Mouse (Mus musculus) C2C12 (cell line): Measurements from ENCODE around the gene Ank. TPM values are rescaled to one million over a fixed set of nuclear protein-coding genes. Genes with fewer than 3 reads are reported as not detected.

Experiments used
- H3K27me3 ChIP-seq: one replicate; pipeline ENCODE4 v1.6.1; 2011; ENCODE audit not compliant: control insufficient read depth, insufficient read depth, insufficient read length
- H3K36me3 ChIP-seq: one replicate; pipeline ENCODE4 v1.6.1; 2011; ENCODE audit not compliant: control insufficient read depth, insufficient read depth
- H3K4me3 ChIP-seq: one replicate; pipeline ENCODE4 v1.5.1; 2011; ENCODE audit warnings: mild to moderate bottlenecking, control low read depth; ENCODE audit not compliant: poor library complexity, insufficient read depth, severe bottlenecking
- H3K79me2 ChIP-seq: one replicate; pipeline ENCODE4 v1.6.1; 2011; ENCODE audit not compliant: control insufficient read depth, insufficient read depth
- H3K79me3 ChIP-seq: one replicate; pipeline ENCODE4 v1.6.1; 2011; ENCODE audit warnings: low read depth, control low read depth
- H3ac ChIP-seq: one replicate; pipeline ENCODE3; 2011; ENCODE audit warnings: low read depth; ENCODE audit not compliant: control insufficient read depth, insufficient read length
- CEBPB ChIP-seq: IDR thresholded peaks from one replicate; pipeline ENCODE4 v1.6.1; 2011; ENCODE audit warnings: low read depth, mild to moderate bottlenecking, control low read depth, moderate library complexity
- CTCF ChIP-seq: IDR thresholded peaks from one replicate; pipeline ENCODE4 v1.5.1; 2011; ENCODE audit not compliant: control insufficient read depth, insufficient read depth, insufficient read length
- FOSL1 ChIP-seq: IDR thresholded peaks from one replicate; pipeline ENCODE4 v1.8.0; 2011; ENCODE audit warnings: mild to moderate bottlenecking, low read length; ENCODE audit not compliant: poor library complexity, insufficient read depth, severe bottlenecking
- MAX ChIP-seq: IDR thresholded peaks from one replicate; pipeline ENCODE4 v1.6.1; 2011; ENCODE audit warnings: mild to moderate bottlenecking, control low read depth
- MYOD1 ChIP-seq: IDR thresholded peaks from one replicate; pipeline ENCODE4 v1.6.1; 2011; ENCODE audit warnings: low read depth; ENCODE audit not compliant: control insufficient read depth, insufficient read length
- MYOG ChIP-seq: IDR thresholded peaks from one replicate; pipeline ENCODE4 v1.6.1; 2011; ENCODE audit not compliant: control insufficient read depth, insufficient read length; ENCODE audit errors: extremely low read depth
- USF1 ChIP-seq: IDR thresholded peaks from one replicate; pipeline ENCODE4 v1.6.1; 2011; ENCODE audit warnings: low read depth, mild to moderate bottlenecking, control low read depth, moderate library complexity
- polyA plus RNA-seq: library from polyadenylated mRNA; unstranded; fragments of >200 nt; fragmentation: generic; extraction: Trizol; gene quantifications from one replicate; pipeline ENCODE4 v1.2.1, GENCODE M21; 2012; ENCODE audit warnings: missing spikeins

Ank gene
- polyA plus RNA-seq, 1 experiment, result 292 TPM

GRCm38 (mm10) chr15:27528896-27529295 is 62.4 kb downstream of the Ank start:
- H3K27me3 ChIP-seq, result no peaks in the 10 kb centered on the region
- H3K79me3 ChIP-seq, result peaks cover 85% of the 10 kb centered on the region
- H3K4me3 ChIP-seq, result no peak overlapping the region
- no peak for TF ChIP-seq USF1
- no peak for TF ChIP-seq MYOD1
- TF ChIP-seq CTCF, result no peak
- TF ChIP-seq MAX, result no peak
- TF ChIP-seq MYOG, result no peak
- TF ChIP-seq CEBPB, result no peak
- no peak for TF ChIP-seq FOSL1
- peaks cover 59% of the 10 kb centered on the region for H3K36me3 ChIP-seq
- H3K79me2 ChIP-seq, result peaks cover 99% of the 10 kb centered on the region
- no peak overlapping the region for H3ac ChIP-seq

GRCm38 (mm10) chr15:27530023-27530422 is 63.5 kb downstream of the Ank start:
- Histone ChIP-seq H3ac (peak overlapping the region; percentile 27), H3K79me3 (peaks cover 85% of the 10 kb centered on the region), H3K27me3 (no peaks in the 10 kb centered on the region), H3K79me2 (peaks cover 99% of the 10 kb centered on the region), H3K36me3 (peaks cover 48% of the 10 kb centered on the region), H3K4me3 (no peak overlapping the region)
- TF ChIP-seq USF1 (no peak), MYOG (no peak), CEBPB (peak; percentile 8), FOSL1 (peak; percentile 37), MAX (peak; percentile 66), CTCF (no peak), MYOD1 (peak; percentile 96)

DNA sequence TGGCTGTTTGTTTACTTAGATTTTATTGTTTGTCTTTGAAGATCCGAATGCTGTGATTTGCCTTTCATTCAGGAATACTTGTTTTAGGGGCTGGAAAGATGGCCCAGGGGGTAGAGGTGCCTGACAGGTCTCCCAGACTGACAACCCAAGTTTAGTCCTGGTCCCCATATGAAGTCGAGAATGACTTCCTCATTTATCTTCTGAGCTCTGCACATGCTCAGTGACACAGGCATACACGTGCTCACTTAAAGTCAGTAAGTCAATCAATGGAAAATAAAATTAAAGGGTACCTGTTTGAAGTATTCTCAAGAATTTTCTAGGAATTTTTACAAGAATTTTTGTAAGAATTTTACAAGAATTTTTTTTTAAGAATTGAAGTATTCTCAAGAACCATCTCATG is 66.6 kb downstream of the Ank start:
- TF ChIP-seq MYOG (no peak), MYOD1 (no peak), CEBPB (no peak), CTCF (no peak), FOSL1 (no peak), USF1 (no peak)
- H3K79me3 ChIP-seq, result peaks cover 86% of the 10 kb centered on the region
- H3K27me3 ChIP-seq, result no peaks in the 10 kb centered on the region
- H3ac ChIP-seq, result no peak overlapping the region
- no peak overlapping the region for H3K4me3 ChIP-seq
- H3K79me2 ChIP-seq, result peaks cover 99% of the 10 kb centered on the region
- H3K36me3 ChIP-seq, result peaks cover 43% of the 10 kb centered on the region

DNA sequence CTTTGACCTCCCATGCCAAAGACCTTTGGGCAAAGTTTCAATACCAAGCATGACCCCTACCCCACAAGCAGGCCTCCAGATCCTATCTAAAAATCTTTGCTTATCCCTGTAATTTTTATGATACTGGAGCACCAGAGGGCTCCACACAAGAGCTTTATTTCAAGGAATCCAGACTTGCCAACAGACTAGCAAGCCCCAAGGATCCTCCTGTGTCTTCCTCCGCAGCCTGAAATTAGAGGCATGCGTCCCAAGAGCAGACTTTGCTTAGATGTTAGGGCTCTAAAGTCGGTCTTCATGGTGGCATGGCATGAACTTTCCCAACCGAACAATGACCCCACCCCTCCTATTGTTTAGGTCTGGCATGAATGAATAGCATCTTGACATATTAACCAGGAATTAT is 69.2 kb downstream of the Ank start:
- TF ChIP-seq FOSL1, result no peak
- no peak for TF ChIP-seq MYOD1
- TF ChIP-seq MYOG, result no peak
- TF ChIP-seq CEBPB, result no peak
- TF ChIP-seq MAX, result no peak
- no peak for TF ChIP-seq USF1
- no peak for TF ChIP-seq CTCF
- Histone ChIP-seq H3K27me3 (no peaks in the 10 kb centered on the region), H3K79me3 (peaks cover 98% of the 10 kb centered on the region), H3K4me3 (no peak overlapping the region), H3K36me3 (peaks cover 49% of the 10 kb centered on the region), H3K79me2 (peaks cover 100% of the 10 kb centered on the region), H3ac (no peak overlapping the region)

DNA sequence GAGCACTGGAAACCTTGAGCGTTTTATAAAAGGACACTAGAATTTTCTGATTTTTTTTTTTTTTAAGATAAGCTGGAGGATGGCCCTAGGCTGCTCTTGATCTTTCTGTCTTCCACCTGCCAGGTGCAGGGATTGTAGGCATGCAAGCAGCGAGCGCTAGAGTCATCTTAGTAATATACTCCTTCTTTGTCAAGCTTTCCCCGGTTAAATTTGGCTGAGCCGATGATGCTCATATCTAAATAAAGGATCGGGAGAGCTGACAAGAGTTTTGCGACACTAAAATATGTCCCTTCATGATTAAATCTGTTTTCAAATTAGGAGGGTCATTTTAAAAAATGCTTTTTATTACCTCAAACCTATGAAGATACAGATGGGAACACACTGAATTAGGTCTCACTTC is 69.7 kb downstream of the Ank start:
- no peak for TF ChIP-seq MAX
- no peak for TF ChIP-seq CEBPB
- TF ChIP-seq CTCF, result no peak
- no peak for TF ChIP-seq MYOD1
- TF ChIP-seq MYOG, result no peak
- no peak for TF ChIP-seq FOSL1
- no peak for TF ChIP-seq USF1
- H3K36me3 ChIP-seq, result peaks cover 49% of the 10 kb centered on the region
- peaks cover 98% of the 10 kb centered on the region for H3K79me3 ChIP-seq
- H3ac ChIP-seq, result no peak overlapping the region
- H3K4me3 ChIP-seq, result no peak overlapping the region
- H3K27me3 ChIP-seq, result no peaks in the 10 kb centered on the region
- H3K79me2 ChIP-seq, result peaks cover 100% of the 10 kb centered on the region

DNA sequence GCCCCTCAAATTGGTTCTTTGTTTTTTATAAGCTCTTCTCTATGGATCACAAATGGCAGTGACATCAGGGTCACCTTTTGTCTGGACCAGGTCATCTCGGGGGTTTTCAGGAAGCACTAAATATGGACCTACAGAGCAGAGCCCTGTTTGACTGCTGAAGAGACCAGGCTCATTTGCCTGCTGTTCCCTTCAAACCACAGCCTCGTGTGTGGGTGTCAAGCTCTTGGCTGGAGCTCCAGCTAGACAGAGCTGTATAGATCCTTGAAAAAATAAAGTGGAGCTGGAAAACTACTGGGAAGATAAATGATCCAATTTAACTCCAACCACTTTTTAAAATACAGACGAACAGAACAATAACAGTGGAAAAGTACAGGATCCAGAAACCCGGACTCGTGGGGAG is 70.3 kb downstream of the Ank start:
- Histone ChIP-seq H3K4me3 (no peak overlapping the region), H3K27me3 (no peaks in the 10 kb centered on the region), H3ac (no peak overlapping the region), H3K36me3 (peaks cover 49% of the 10 kb centered on the region), H3K79me2 (peaks cover 100% of the 10 kb centered on the region), H3K79me3 (peaks cover 98% of the 10 kb centered on the region)
- no peak for TF ChIP-seq CEBPB
- TF ChIP-seq FOSL1, result no peak
- no peak for TF ChIP-seq MYOD1
